Mouse (Mus musculus) layer of hippocampus, adult 9-11 months (tissue): ENCODE measurements around the gene Mrpl58.
"Not testable (repeated sequence)": the region's sequence is repeated elsewhere in the genome, so short reads cannot be mapped to it uniquely, and the experiment has no call there.

Source experiments
- DNase-seq: peaks from one replicate; pipeline ENCODE4 v3.0.0; 2022

Mrpl58 gene

DNA sequence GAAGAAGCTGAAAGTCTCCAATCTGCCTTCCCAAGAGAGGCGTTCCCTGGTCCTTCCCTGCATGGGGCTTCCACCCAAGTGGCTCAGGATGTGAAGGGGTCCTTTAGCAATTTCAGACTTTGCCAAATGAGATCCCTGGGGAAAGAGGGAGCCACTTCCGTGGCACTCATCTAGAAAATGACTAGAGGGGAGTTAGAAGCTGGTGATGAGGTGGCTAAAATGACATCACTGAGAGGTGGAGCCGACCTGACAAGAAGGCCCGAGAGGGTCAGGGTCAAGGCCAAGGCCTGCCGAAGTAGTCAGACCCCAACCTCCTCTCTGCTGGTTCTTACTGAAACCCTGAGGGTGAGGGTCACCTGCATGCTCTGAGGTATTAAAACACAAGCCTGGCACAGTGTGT is 20.7 kb upstream of the Mrpl58 start:
- no peak for DNase-seq

DNA sequence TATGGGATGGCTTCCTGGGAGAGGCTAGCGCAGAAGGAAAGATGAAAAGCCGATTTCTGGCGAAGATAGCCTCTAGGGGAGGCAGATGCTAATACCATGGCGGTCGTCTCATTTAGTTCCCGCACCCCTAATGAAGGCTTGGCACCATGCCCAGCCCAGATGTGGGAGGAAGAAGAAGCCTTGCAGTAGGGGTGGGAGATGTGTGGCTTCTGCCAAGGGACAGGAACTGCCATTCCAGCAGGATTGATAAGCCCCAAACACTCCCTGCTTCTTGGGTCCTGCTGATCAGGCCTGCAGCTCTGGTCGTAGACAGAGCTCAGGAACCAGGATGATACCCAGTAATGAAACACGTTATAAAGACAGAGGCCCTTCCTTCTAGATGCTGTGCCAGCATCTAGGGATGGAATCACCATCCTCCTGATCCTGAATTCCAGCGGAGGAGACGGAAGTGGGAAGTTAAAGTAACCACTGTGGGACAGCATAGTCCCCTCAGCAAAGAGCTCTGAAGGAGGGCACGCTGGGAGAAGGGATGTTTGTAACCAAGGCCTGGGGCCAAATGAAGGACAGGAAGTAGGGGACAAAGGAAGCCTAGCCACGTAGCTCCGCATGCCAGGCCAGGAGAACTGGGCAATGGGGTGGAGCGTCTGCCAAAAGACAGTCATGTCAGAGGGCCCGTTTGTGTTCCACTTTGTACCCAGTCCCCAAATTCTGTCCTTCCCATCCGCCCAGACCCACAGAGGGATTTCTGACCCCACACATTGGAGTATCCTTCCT is 19.7 kb upstream of the Mrpl58 start:
- no peak for DNase-seq

DNA sequence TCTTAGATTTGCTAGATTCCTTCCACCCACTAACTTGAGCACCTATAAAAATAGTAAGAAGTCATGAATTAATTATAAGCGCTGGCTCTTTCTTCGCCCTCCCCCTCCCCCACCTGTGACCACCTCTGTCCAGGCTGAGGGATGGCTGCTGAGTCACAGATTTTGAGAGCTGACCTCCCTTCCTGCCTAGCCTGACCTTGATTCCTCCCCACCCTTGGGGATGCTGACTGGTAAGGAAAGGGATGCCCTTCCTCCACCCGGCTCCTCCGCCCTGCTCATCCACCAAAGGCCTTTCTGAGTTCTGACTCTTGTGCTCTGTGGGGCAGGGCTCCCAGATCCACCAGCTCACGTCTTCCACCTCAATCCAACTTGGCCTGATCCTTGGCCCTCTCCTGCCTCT is 19.0 kb upstream of the Mrpl58 start:
- DNase-seq = no peak

DNA sequence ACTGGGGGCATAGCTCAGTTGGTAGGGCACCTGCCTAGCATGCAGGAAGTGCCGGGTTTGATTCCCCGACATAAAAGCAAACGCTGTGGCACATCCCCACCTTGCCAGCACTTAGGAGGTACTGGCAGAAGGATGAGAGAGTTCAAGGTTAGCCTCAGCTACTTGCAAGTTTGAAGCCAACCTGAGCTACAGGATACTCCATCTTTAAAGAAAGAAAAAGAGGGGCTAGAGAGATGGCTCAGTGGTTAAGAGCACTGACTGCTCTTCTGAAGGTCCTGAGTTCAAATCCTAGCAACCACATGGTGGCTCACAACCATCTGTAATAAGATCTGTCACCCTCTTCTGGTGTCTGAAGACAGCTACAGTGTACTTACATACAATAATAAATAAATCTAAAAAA is 16.7 kb upstream of the Mrpl58 start:
- not testable (repeated sequence) for DNase-seq

DNA sequence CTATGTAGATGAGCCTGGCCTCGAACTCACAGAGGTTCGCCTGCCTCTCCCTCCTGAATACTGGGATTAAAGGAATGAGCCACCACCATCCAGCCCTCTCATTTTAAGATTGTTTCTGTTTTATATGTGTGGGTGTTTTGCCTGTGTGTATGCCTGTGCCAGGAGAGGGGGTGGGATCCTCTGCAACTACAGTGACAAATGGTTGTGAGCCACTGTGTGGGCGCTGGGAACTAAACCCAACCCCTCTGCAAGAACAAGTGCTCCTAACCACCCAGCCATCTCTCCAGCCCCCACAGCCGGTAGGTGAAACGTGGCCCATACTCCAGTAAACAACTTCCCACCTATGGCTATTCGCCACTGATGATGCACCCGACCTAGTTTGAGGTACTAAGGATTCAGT is 12.2 kb upstream of the Mrpl58 start:
- peak; percentile 60 for DNase-seq

DNA sequence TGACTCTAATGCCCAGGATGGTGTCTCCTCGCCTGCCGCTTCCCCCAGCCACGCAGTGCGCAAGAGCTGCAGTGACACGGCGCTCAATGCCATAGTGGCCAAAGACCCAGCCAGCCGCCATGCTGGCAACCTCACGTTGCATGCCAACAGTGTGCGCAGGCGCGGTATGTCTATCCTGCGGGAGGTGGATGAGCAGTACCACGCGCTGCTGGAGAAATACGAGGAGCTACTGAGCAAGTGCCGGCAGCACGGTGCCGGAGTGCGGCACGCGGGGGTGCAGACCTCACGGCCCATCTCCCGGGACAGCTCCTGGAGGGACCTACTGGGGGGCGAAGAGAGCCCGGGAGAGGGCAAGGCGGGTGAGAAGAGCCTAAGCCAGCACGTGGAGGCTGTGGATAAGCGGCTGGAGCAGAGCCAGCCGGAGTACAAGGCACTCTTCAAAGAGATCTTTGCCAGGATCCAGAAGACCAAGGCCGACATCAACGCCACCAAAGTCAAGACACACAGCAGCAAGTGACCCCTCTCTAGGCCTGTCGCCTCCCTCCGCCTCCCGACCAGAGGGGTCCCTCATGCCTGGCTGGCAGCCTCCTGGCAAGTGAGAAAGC is 9.7 kb upstream of the Mrpl58 start:
- no peak for DNase-seq

DNA sequence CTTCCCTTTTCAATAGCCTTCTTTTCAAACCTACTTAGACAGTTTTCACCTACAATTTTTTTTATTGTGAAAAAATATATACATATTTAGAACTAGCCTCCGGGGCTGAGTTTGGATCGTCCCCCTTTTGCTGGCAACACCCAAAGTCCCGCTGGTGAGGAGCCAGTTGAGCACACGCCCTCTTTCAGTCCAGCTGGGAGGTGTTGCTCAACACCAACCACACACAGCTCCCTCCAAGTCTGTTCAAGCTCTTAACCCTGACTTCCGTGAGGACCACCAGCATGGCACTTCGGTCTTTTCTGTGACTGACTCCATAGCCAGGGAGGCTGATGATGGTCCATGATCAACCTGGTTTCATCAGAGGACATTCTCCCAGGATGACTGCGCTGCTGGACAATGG is 5.5 kb upstream of the Mrpl58 start:
- DNase-seq = no peak

DNA sequence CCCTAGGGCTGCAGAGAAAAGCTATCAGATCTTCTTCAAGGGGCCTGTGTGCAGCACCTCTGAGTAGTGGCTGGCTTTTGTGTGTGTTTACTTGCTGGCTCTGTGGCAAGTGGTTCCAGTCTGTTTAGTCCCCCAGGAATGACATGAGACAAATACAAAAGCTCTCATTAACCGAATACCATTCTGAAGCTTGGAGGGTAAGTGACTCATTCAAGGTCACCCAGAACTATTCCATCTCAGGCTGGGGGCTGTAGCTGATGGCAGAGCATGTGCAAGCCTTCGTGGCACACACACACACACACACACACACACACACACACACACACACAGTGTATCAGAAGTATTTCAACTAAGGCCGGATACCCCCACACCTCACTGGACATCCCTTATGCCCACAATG is 3.4 kb upstream of the Mrpl58 start:
- no peak for DNase-seq

DNA sequence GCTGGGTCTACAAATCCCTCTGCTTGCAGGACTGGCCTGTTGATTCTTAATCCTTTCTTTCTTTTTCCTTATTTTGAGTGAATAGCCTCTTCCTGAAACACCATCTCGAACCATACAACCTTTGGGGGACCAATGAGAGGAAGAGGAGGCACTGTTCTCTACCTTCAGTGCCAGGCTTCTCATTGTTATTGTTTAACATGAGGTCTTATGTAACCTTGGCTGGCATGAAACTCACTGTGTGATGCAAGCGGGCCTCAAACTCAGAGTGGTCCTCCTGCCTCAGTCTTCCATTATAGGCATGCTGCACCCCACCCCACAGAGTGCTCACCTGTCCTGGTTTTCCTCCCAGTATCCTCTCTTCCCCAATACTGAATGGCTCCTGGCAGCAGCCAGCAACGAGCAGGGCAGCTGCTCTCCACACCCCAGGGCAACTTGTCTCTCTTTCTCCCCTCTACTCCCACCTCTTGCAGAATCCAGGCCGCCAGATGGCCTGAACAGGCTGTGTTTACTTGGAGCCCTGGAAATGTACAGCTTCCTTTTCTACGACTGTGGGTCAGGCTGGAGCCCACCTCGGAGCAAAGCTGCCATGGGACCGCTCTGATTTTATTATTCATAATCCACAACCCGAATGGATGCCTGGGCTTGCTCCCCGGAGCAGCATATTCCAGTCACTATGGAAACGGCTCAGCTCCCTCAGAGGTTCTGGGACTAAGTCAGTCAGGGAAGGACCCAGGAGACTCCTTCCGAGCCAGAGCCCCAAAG is 2.7 kb upstream of the Mrpl58 start:
- peak; percentile 73 for DNase-seq

DNA sequence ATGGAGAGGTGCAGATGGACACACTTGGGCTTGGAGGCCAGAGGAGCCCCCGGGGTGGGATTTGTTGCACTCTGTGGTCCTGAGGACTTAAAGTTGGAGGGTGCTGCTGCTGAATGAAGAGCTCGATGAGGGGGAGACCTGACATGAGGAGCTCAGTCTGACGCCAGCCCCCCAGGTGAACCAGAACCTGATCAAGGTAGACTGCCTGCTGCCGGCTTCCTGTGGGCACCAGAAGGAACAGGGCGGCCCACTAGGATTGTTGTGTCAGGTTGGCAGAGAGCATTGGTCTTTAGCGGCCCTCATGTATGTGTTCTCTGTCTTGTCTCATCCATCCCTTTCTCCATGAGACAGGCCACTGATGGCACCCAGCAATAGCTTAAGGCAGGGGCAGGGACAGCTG is 2.2 kb downstream of the Mrpl58 start:
- no peak for DNase-seq

DNA sequence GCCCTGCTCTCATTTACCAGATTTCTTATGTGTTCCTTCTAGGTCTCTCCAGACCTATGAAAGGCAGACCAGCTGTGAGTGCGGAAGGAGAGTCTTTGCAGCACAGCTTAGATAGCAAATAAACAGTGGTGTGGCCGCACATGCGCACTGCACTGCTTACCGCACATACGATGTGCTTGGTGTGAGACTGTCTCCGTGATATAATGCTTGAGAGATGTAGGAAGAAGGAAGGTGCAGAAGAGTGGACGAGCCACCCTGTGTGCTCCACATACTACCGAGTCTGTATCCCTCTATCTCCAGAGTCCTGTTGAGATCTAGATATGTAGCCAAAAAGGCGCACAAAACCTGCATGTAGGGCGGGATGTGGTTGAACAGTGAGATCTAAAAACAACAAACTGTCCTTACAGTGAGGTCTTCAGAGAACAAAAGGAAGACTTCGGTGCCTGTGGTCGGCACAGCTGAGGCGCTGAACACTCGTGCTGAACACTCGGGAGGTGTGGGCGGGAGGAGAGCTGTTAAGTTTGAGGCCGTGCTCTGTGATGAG is 3.4 kb downstream of the Mrpl58 start:
- no peak for DNase-seq

DNA sequence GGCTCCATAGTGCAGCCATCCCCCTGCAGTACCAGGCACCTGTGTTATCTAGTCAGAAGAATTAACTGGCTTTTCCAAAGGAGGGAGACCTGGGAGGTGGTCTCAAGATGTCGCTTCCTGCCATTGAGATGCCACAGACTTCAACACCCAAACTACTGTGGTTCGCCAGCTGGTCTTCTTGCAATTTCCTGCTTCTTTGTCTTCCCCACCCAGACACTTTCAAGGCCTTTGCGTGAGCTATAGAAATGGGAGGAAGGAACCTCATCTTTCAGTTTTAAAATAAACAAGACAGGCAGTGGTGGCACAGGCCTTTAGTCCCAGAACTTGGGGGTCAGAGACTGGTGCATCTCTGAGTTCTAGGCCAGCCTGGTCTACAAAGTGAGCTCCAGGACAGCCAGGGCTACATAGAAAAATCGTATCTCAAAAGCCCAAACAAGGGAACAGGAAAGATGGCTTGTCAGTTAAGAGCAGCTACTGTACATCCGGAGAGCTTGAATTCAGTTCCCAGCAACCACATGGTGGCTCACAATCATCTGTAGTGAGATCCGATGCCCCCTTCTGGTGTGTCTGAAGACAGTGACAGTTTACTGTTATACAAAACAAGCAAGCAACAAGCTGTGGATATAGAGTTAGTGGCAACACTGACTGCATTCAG is 4.8 kb downstream of the Mrpl58 start:
- DNase-seq = no peak

DNA sequence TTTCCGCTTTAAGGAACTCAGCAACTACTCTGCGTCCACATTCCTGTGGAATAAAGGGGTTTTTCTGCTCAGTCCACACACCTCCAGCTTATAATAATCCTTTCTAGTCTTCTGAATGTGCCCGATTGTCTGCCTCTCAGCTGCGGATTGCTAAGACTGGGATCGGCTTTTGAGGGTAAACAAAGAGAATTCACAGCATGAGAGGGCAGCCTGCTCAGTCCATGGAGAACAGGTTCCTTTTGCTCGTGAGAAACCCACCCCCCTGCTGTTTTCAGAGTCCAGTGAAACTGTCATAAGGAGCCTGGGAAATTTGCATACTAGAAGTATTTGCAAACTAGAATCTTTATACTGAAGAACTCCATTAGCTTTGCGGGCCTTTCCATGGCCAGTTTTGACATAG is 6.0 kb downstream of the Mrpl58 start:
- DNase-seq = no peak

DNA sequence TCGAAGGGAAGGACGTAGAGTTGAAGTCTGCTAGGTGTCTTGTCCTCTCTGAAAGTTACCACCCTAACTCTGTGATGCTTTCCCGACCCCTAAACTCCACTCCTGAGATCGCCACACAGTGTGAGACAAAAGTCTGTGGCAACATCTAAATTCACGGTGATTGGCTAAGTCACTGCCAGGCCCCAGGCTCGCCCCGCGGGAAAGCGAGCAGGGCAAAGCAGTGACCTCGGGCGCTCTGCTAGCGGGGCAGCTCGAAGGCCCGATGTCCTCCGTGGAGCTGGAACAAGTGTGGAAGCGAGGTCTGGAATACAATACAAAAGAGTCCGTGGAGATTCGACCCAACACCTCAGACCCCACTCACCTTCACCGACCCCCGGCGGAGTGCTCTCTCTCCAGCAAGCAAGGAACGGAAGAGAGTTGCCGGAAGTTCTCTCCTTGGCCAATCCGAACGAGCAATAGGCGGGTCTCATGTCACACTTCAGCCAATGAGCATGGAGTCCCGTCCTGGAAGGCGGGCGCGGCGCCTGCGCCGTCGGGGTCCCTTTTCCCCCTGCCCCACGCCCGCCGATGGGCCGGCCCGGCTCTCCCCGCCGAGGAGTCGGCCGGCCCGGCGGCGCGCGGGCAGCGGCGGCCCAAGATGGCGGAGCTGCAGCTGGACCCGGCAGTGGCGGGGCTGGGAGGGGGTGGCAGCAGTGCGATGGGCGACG is 16.1 kb downstream of the Mrpl58 start, which contains the start of the genes Atp5h and Kctd2:
Atp5h (minus strand) TSS at position 432 of the 707 bp plus-strand sequence.
Kctd2 (plus strand) TSS at position 598 of the 707 bp plus-strand sequence.
- DNase-seq = peak; percentile 97

DNA sequence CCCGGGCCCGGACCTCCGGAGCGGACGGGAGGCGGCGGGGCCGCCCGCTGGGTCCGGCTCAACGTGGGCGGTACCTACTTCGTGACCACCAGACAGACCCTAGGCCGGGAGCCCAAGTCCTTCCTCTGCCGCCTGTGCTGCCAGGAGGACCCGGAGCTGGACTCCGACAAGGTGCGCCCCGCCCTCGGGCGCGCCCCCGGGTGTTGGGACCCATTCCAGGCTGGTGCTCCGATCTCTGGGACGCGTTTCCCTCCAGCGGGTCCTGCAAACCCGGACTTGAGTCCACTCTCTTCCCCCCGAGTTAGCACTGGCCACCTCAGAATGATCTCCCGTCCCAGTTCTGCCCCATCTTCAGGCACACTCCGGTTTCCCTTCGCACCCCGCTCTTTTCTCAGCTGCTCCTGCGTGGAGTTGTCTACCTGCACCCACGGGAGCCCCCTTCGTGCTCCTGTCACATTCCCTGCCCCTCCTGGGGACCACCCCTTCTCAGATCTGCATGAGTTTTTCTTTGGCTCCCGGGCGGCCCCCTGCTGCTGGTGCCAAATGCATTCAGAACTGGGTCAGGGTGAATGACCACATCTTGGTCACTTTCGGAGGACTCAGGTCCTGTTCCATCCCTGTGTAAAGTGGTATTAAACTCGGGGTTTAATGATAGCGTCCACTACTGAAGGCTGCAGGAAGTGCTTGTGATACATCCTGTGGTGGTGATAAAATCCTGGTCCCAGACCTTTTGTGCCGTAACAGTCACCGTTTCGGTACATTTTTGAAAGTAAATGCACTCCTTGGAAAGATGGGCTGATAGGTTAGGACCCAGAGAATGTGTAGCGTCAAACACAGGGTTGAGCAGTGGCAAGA is 17.0 kb downstream of the Mrpl58 start:
- peak; percentile 65 for DNase-seq

DNA sequence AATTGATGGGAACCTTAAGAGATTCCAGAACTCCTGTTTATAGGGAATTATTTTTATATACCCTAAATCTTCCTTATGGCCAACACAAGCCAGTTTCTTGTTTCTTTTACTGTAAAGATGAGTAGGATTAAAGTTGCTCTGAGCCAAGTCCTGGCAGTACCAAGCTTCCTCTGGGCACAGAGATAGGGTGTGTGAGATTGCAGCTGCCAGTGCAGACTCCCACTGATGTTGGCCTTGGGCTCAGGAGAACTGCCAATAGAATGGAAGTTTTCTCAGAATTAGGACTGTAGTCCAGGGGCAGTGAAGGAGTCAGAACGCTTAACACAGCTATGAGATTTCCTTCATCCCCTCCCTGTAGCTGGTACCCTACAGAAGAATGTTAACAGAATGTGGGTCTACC is 17.8 kb downstream of the Mrpl58 start:
- DNase-seq = no peak

DNA sequence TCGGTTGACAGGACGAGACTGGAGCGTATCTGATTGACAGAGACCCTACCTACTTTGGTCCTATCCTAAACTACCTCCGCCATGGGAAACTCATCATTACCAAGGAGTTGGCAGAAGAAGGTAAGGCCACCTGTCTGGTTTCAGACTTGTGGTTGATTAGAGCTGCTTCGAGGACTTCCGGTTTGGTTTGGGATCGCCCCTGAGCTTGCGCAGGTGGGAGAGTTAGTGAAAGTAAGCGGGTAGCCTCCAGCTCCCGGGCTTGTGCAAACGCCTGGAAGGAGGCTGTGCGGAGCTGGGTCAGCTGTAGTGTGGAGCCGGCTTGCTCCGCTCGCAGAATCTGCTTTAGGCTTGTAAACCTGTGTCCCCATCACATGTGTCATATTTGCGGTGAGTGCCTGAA is 18.4 kb downstream of the Mrpl58 start:
- DNase-seq = no peak

DNA sequence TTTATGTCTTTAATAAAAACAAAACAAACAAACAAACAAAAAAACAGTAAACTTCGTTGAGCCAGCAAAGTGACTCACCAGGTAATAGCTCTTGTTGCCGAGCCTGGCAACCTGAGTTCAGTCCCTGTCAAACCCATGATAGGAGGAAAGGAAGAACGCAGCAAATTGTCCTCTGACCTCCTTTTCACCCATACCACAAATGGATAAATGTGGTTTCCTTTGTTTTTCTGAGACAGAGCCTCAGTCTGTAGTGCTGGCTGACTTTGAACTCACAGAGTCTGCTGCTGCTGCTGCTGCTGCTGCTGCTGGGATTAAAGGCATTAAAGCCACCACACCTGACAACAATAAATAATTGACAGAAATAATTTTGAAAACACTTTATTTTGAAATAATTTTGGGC is 19.5 kb downstream of the Mrpl58 start:
- no peak for DNase-seq

DNA sequence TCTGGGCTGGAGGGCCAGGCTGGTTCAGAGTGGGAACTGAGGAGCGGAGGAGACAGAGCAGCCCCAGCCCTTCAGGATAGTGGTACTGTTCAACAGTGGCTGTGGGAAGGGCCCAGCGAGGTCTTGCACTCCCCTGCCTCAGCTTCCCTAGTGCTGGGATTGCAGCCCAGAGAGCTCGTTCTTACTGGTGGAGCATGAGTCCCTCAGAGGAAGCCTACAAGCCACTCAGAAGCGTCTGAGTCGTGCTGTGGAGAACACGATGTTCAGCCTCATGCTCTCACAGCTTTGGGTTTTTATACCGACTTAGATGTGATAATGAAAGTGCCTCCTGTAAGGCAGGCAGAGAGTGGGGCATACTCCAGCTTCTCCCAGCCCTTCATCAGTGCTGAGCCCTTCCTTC is 21.1 kb downstream of the Mrpl58 start:
- DNase-seq = no peak

DNA sequence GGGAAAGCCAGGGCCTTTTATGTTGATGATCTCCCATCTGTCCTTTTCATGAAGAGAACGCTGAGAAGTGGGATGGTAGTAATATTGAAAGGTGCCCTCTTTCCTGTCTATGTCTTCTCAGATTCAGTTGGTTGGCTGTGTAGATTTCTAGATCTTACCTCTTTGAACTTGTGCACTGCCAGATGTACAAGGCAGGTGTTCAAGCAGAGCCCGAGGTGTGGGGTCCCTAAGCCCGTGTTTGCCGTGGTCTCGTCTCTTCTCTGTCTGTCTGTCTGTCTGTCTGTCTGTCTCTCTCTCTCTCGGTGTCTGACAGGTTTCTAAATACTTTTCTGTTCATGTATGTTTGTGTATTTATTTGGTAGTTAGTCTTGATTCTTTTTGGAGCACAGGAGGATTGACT is 22.1 kb downstream of the Mrpl58 start:
- no peak for DNase-seq
